Mouse (Mus musculus) retina, adult 2 months (tissue): ENCODE data around the gene Mab21l2.

Experiments used
- DNase-seq: peaks from one replicate; pipeline ENCODE4 v3.0.0-alpha.2; 2012; ENCODE audit warnings: low read depth, low spot score

Mab21l2 gene

DNA sequence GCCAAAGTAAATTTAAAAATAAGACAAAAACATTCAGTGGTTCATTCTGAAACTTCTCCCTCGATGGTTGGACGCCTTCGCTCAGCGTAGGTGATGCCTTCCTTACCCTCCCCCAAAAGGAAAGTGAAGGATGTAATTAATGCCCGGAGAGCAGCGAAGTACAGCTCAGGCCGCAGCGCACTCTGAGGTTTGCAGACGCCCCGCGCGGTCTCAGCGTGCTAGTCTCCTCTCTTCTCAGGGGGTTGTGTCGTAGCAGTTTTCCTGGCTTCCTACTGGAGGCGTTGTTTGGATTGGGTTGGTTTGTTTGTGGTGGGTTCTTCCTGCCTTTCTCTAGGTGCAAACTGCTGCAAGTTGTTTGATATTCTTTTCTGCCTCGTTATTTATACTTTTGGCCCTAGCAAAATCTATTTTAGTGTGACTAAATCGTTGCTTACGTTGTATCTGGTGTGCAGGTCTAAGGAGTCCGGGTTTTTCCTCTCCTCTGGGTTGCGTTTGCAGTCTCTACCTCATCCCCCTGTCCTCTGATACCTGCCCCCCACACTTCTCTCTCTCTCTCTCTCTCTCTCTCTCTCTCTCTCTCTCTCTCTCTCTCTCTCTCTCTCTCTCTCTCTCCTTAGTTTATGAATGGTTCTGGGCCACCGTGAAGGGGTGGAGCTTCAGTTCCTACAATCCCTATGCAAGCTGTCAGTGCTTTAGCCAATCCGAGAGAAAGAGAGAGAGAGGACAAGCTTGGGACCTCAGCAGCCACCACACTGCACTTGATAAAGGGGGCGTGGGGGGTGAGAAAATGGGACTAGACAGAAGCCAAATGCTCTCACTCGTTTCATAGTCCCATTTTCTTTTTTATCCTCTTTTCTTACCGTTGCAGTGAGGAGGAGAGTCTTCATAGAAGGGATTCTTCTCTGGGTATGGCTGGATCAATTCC is at the start of gene Mab21l2:
Gene Mab21l2 (minus strand): TSS at position 539 of the 925 bp plus-strand sequence.
- DNase-seq, result no peak

DNA sequence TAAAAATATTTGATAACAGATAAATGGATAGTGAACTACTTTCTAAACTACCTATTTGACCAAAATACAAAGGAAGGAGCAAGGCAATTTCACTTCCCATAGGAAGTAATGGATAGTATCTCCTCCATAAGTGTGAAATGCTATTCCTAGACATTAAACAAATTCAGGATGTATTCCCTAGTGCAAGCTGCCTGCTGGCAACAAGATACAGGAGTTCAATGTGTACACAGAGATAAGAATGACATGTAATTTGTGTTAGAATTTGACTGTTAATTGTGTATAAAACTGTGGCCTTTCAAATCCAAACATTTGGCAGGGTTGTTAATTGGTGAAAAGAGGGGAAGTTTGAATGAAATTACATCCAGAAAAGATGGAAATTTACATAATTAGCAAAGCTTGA is 26.9 kb upstream of the Mab21l2 start:
- DNase-seq, result no peak

DNA sequence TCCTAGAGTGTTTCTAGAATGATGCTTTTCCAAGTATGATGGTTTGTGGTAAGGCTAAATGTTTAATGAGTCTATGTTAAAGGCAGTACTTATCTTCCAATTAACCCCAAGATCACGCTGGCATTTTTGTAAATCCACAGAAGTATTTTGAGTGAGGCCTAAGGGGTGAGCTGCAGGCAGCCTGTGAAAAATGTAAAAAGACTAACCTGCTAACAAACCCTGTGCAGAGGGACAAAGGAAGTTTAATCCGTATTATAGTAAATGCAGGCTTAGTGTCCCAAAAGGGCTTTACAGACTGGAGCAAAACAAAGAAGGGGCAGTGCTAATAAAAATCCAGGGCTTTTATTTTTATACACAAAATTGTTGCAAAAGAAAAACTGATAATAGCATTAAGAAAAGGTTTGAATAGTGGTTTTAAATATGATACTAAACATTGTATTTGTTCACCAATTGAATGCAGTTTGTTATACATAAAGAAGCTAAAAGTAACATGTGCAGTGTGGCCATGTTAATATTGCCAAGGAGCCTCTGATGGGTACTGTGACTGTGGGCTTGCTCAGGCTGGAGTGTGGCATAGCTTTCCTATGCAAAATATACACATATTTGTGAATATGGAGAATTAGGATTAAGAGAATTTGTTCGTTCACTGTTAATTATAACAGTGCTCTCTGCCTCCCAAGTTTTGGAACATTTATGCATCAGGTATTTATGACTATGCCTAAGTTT is 24.3 kb upstream of the Mab21l2 start:
- no peak for DNase-seq

DNA sequence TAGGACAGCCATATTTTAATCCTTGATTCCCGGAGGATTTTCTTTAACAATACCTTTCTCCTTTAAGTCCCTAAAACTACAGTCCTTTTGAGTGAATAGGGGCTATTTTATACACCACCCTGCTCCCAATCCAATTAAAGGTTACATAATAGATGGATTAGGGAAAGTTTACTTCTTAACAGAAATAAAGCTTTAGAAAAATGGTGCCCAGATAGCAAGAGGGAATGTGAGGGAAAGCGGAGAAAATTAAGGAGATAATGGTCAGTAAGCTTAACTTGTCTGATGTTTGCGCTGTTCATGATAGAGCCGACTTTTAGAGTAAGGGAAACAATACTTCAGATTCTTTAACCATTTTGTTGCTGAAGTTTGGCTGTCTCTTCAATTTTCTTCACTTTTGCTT is 23.1 kb upstream of the Mab21l2 start:
- DNase-seq, result no peak

DNA sequence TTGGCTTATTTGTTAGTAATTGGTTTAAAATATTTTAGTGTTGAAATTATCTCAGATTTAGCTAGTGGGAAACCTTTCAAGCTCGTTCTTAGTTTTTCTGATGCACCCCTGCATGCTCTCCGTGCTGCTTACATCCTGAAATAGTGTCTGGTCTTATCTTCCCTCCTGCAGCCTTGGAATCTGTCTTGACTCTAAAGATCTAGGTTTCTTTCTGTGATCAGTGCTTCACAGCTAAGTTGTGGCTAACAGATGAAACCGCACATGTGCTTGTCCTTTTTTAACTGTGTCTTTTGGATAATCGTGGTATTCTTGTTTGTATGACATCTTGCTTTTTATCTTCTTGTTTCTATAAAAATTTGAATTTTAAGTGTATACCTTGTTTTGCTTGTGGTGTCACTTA is 18.9 kb upstream of the Mab21l2 start:
- no peak for DNase-seq

DNA sequence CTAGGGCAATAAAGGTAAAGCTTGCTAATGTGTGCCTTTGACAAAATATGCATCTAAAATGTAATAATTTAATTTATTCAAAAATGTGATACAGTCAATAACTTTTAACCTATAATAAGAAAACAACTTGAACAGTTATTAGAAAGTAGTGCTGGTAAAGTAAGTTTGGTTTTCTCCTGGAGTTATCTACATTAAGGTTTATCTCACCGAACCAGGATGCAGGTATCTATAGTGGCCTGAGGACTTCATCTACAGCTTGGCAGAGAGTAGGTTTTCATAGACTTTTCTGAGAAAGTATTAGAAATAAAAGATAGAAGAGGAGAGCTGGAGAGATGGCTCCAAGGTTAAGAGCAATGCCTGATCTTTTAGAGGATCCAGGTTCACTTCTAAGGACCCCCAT is 13.0 kb upstream of the Mab21l2 start:
- no peak for DNase-seq

DNA sequence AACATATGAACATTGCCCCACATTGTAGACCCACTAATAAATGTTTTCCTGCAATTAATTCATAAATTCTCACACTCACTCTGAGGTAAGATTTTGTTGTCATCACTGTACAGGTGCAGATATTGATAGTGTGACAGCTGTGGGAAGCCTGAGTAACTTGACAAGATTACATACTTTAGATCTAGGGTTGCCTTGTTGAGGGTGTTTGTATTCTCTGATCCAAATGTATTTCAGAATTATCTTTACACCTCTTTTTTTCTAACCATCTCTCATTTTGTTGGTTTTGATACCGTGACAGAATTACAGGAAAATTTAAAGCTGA is 12.6 kb upstream of the Mab21l2 start:
- DNase-seq, result no peak

DNA sequence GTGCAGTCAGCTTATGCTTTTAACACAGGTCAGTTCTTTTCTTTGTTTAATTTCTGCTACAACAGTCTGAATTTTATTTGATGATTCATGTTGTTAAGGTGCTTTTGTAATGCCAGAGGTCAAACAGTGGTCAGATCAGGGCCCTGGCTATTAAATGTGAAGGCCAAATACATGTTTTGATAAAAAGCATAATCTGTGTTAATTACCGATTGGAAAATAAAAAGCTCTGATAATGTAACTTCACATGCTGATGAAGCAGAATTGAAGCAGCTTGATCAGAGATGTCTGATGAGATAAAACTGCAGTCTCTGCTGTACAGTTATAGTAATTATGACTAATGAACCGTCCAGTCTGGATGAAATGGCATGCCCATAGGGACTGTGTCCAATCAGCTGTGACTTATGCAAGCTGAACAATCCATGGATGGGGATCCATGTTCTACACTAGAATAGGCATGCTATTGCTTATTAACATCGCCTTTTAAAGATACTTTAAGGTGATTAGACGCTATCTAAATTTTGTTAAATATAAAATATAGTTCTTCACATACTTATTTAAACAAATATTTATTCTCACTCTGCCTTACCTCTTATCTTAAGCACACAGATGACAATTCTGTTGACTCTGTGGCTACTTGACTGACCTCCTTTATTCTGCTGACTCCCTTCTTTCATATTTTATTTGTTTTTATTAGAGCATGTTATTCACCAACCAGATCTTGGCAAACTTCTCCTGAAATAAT is 12.0 kb upstream of the Mab21l2 start:
- no peak for DNase-seq

DNA sequence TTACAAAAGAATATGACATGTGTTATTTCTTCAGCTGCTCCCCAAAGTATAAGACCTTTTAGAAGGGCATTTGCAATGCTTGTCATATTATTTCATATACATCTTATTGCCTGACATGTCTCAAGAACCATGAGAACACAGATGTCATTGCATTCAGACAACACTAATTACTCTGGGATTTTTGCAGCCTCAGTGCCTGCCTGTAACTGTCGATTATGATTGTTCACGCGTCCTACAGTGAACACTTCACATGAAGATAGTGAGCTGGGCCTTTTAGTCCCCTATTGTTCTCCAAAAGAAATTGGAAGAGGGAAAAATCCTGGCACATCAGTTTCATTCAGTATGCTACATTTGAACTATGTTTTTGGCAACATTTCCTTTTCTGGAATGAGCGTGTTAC is 11.2 kb upstream of the Mab21l2 start:
- no peak for DNase-seq

DNA sequence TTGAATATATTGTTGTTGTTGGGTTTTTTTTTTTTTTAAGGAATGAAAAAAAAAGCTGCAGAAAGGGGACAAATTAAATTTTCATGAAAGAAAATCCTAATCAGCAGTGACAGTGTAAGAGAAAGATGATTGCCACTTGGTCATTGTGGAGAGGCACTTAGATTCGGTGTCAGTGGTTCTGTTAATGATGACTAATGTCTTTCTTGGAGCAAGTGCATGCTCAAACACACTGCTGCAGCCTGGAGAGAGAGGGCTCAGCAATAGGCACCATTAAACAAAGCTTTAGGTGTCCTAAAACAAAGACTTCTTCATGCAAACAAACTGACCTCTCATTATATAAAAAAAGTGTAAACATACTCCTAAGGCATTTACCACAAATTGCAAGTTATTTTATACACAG is 10.5 kb upstream of the Mab21l2 start:
- no peak for DNase-seq

DNA sequence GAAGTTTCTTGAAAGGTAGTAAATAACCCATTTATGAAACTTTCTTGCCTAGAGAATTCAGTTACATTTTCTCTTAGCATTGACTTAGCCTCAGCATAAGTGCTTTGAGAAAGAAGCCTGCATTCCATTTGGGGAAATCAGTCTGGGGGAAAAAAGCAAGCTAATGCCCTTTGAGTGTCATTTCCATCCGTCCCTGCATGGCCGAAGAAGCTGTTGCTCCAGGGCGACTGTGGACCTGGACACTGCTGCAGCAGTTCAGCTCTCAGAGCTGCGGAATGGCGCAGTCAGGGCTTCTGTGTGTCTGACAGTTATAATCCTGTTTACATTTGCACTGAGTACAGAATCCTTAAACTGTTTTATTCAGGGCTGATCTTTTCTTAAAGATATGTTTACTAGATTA is 3.7 kb upstream of the Mab21l2 start:
- DNase-seq, result no peak

DNA sequence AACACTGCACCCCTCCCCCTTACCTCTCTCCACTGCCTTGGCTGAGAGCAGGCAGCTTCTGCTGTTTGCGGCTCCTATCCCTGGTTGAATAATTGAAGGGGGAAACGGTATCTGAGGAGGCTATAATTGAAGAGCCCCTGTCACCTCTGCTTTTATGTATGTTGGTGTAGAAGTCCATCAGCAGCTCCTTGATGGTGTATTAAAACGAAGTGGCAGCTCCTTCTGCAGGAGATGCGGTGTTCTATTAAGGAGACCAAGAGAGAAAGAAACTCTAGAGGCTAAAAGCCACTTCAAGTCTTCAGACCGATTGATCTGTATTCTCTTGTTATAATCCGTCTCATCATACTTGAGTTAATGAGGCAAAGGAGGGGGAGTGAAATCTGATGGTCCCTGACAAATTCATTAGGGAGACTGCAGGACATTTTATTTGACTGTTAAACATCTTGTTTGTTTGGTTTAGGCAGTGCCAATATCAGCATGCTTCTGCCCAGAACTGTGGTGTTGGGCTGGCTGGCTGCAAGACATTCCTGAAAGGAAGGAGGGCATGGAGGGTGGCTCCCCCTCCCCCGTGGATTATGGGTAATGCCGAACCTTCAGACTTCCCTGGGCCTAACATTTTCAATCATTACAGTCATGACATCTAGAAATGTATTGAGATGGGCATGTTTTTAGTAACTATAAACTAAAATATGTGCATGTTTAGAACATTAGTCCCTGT is 2.7 kb upstream of the Mab21l2 start:
- DNase-seq, result no peak

DNA sequence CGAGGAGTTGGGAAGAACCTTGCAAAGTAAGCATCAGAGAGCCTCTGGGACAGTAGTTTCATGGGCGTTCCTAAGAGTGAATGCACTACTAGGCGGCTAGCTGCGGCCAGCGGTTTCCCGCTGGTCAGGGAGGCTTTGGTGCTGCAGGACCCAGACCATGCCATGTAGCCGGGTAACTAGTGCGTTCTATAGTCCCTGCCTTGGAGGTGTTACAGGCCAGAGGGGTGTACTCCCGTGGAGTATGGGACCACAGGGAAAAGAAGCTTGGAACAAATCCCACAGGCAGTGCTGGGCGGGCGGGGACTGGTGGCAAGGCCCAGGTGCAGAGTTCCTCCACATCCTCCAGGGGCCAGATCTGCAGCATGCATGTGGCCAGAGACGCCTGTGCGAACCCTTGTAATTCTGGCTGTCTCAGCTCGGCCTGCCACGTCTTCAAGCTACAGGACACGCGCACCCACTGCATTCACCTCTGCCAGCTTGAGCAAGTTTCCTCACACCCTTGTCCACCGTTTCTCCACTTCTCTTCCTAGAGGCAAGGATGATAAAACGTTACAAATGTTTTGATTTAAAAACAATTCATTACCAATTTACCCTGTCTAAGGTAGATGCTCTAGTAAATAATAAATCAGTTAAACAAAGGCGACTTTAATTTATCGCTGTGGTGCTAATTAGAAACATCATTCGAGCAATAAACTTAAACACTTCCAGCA is 2.0 kb upstream of the Mab21l2 start:
- no peak for DNase-seq

DNA sequence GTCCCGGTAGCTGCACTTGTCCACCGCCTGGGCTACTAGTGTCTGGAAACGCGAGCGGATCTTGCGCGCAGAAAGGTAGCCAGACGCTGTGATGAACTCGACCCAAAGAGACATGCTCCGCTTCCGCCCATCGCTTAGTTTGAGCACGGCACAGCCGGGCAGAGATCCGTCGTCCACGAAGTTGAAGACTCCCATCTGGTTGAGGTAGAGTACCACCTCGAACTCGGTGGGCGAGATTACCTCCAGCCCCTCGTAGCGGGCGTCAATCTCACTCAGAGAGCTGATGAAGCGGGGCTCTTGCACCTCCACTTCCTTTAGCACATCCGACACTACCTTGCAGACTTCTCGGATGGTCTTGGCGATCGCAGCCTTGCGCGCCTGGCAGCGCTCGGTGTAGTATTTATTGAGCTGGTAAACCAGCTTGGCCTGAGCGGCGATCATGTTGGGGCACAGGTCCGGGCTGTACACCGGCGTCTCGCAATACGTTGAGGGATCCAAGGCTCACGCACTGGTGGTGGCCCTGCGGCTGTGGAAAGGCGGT is 1.1 kb downstream of the Mab21l2 start:
- DNase-seq, result no peak

DNA sequence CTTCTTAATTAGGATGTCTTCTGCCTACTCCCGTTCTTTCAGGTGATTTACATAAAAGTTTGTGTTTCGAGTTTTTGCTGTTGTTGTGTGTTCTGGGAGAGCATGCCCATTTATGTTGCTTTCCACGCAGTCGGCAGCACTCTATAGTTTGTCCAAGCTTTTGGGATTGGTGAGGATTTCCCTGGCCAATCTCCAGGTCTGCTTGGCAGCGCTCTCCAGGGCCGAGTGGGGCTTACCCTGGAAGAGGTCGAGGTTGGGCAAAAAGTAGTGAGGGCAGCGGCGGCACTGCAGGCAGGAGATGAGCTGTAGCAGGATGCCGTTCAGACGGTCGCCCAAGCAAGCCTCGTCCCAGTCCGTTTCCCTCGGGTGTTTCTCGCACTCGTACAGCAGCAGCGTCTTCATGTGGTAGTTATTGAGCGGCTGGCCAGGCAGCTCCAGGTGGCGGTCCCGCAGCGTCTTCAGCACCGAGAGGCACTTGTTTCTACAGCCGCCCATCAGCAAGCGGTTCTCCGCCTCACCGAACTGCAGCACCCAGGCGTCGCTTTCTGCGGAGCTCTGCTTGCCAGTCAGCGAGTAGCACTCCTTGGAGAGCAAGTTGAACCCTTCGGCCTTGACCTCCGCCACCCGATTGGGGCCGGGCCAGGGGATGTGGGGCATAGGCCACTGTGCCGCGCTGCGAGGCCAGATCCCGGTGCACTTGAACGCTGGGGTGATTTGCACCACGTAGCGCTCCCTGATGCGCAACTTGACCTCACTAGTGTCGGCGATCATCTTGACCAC is 1.8 kb downstream of the Mab21l2 start:
- DNase-seq, result no peak

DNA sequence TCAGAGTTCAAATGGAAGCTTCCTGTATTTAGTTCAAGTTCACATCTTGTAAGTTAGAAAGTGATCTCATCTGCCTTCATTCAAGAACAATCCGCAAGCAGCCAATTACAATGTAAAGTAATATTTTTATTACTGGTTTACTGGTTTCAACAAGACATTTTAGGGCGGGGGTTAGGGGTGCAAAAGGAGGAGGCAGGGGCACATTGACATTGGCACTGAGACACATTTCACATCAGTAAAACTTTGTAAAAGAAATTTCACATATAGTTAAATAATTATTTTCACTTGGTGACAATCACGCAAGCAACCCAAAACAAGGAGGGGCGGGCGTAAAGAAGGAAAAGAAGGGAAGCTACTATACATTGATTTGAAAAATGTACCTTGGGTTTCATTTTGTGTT is 2.5 kb downstream of the Mab21l2 start:
- DNase-seq, result no peak

DNA sequence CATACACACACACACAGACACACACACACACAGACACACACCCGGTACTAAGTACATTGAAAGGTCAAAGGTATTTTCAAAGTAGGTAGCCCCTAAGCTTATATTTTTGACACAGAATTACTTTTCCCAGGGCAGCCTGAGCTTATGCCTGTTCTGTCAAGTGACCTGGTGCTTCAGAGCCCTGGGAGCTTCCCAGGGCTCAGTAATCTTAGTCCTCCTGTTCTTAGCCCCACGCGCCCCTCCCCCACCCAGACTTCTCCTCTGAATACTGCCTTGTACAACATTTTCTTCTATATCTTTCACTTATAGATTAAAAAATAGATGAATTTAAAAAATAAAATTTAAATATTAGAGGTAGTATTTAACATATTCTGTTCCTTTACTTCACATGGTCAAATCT is 3.6 kb downstream of the Mab21l2 start:
- no peak for DNase-seq

DNA sequence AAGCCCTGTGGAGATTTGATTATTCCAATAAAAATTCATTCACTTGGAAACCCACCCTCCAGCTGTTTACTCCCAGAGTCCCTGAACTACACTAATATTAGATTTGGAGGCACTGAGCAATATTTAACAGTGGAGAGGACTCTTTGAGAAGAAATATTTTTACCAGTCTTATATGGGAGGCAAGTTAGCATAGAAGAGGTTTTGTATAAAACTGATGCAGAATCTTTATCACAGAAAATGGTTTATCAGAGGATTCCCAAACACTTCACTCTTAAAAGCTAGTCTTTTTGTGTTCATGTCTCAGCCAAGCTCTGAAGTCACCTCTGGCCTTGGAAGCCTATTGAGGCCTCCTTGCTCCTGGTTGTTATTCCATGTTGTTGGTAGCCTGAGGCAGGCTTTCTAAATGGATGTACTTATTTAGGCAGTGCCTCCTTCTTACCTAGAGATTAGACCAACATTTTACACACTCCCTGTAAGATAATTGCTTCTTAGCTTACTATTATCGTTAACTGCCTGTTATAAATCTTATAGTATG is 6.5 kb downstream of the Mab21l2 start:
- DNase-seq, result no peak

DNA sequence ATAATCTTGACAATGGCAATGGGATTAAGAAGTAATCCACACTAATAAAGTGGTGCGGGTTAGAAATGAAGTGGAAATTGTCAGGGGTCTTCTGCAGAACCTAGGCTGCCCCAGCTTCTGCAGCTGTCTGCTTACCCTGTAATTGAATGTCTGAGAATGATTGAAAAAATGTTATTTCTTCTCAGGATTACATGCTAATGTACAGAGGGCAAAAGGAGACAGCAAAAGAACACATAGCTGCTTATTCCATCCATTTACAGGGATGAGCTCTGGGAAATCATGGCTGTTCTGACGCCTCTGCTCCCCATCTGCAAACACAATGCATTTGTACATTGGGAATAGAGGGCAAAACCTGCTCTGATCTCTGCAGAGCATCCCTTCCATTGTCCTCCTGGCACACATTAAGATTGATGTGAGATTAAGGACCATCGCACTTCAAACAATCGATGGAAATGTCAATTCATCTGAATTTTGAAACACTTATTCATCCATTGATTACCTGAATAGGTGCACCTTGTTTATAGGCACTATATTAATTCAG is 7.3 kb downstream of the Mab21l2 start:
- no peak for DNase-seq
